Mouse (Mus musculus) right cerebral cortex, postnatal 10 days (tissue): ENCODE data around the gene Slc26a8.
"Not testable (repeated sequence)": the region's sequence is repeated elsewhere in the genome, so short reads cannot be mapped to it uniquely, and the experiment has no call there.

Experiments used
- DNase-seq, 2 experiments: peaks; one replicate each; pipeline ENCODE4 v3.0.0; 2021; ENCODE audit warnings: low spot score in 2 of 2

Slc26a8 gene

GRCm38 (mm10) chr17:28689586-28690283 is at the start of gene Slc26a8:
Slc26a8 (minus strand) TSS chr17:28690233.
- DNase-seq = peak in 1 of 2 experiments; percentile 52

GRCm38 (mm10) chr17:28739244-28739643 is 49.2 kb upstream of the Slc26a8 start:
- no peak for DNase-seq

- no peak for DNase-seq
Measured at GRCm38 (mm10) chr17:28737973-28738372, 47.9 kb upstream of the Slc26a8 start.

GRCm38 (mm10) chr17:28736486-28736885 is 46.5 kb upstream of the Slc26a8 start:
- DNase-seq = no peak

DNA sequence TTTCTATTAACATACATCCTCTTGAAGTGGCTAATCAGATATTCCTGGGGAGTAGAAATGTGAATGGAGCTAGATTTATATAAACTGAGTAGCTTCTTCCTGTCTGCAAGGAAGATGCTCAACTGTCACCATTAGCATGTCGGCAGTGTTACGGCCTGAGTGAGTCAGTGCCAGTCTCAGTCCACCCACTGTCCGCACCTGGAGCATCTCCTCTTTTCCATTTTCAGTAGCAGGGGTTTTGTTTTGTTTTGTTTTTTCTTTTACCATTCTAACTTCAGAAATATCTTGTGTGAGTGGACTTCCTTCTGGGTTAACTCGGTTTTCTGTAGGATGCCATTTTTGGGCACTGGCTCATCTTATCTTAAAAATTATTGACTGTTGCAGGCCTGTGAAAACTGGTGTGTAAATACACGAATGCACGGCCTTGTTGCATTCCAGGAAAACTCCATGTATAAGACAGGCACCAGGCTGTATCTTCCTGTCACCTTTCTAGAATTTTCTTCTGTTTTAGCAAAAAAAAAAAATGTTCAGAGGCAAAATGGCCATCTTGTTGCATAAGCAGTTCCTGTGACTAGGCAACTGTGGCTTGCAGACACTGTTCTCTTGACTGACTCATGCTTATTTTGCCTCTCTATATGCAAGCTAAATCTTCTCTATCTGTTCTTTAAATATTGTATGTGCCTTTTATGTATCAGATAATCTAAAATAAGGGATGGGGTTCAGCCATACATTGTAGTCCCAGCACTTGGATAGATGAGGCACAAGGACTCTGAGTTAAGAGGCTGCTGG is 45.5 kb upstream of the Slc26a8 start:
- DNase-seq = no peak

DNA sequence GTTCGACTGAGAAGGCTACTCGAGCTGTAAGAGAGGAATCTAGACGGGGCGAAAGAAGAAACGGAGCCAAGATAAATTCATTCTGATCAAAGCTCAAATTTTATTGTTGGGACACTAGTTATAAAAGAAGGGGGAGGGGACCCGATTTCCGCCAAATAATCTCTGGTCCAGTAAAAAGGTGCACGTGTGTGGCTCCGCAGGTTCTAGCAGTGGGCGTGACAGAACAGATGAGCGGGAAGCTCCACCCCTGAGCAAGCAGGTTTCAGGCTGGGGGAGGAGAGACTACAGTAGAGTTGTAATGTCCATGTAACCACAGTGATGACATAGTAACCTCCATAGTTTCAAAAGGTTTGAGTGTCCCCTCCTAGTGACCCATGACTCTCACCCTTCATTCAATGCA is 37.5 kb upstream of the Slc26a8 start:
- DNase-seq = not testable (repeated sequence)

DNA sequence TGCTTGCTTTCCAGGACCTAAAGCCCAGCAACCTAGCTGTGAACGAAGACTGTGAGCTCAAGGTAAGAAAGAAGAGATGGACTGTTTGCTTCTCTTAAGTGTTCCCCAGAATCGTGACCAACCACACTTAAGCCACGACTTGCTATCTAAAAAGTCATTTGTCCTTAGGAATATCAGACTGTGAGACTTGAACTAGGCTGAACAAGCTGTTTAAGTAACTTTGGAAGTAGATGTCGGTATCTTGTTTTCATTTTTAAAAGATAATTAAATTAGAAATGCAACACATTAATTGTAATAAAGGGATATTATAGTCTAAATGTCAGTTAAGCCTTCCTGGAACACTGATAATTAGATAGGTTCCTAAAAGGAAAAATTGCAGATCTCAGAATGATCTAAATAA is 35.8 kb upstream of the Slc26a8 start, which contains the start of gene AC170998.1:
TSS of gene AC170998.1 (plus strand) at position 301 of the 400 bp plus-strand sequence.
- DNase-seq = no peak

GRCm38 (mm10) chr17:28717535-28717934 is 27.5 kb upstream of the Slc26a8 start:
- no peak for DNase-seq

GRCm38 (mm10) chr17:28715832-28716548 is 26.0 kb upstream of the Slc26a8 start:
- DNase-seq = no peak

- DNase-seq = no peak
Measured at GRCm38 (mm10) chr17:28714006-28714405, 24.0 kb upstream of the Slc26a8 start.

DNA sequence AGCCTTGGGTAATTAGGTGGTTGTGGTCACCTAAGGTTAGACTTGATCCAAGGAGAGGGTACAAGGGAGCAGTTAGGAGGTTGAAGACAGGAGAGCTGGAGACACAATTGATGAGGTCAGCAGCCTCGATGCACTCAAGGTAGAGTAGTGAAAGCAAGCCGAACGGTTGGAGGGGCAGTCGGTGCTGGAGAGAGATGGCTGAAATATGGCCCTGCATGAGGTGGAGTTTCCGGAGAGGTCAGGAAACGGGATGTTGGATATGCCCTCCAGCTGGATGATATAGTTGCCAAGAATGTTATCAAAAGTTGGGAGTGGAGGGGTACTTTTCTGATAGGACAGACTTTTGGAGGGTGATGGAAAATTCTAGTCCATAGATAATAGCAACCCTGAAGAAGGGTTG is 22.3 kb upstream of the Slc26a8 start:
- no peak for DNase-seq

- DNase-seq = no peak
Measured at GRCm38 (mm10) chr17:28711237-28711636, 21.2 kb upstream of the Slc26a8 start.

- no peak for DNase-seq
Measured at GRCm38 (mm10) chr17:28710291-28710688, 20.3 kb upstream of the Slc26a8 start.

GRCm38 (mm10) chr17:28709552-28710290 is 19.7 kb upstream of the Slc26a8 start:
- DNase-seq = no peak

DNA sequence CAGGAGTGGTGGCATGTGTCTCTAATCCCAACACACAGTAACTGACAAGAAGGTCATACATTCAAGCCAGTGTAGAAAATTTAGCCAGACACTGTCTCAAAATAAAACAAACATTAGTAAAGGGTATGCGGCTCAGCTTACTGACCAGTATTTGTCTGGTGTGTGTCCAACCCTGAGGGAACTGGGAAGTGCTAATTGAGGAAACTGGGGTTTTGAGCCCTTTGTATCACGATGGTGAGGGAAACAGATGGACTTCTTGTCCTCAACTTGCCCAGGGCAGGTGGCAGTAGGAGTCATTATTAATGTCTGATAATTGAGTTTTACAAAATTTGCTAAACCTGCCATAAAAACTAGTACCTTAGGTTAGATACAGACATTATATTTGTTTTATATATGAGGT is 19.0 kb upstream of the Slc26a8 start:
- DNase-seq = no peak

DNA sequence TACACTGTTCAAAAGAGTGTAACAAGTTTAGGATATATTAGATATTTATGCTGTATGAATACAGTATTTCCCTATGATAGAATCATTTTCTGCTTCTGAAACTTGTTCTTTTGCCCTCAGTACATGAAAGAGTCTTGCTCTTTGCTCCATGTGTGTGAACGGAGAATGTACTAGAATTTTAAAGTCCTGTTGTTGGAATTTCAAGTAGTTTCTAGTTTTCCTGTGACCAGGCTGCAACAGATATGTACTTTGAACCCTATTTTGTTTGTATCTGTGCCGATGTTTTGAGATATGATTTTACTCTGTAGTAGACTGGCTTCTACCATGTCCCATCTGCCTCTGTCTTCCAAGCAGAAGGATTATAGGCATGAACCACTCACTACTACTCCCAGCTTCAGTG is 17.8 kb upstream of the Slc26a8 start:
- DNase-seq = no peak

- DNase-seq = no peak
Measured at GRCm38 (mm10) chr17:28707136-28707627, 17.1 kb upstream of the Slc26a8 start.

DNA sequence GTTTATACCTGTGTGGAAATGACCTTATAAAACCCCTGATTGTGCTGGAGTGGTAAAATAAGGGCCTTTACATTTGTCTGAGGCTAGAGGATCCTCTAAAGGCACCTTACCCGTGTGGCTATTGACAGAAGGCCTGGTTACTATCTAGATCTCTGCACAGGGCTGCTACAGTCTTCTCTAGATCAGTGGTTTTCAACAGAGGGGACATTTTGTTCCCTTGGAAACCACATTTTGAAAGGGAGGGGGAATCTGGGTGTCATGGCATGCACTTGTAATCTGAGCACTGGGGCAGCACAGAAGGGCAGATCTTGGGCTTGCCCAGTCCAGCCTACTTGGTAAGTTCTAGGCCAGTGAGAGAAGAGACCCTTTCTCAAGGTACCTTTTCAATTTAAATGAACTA is 16.7 kb upstream of the Slc26a8 start:
- no peak for DNase-seq

DNA sequence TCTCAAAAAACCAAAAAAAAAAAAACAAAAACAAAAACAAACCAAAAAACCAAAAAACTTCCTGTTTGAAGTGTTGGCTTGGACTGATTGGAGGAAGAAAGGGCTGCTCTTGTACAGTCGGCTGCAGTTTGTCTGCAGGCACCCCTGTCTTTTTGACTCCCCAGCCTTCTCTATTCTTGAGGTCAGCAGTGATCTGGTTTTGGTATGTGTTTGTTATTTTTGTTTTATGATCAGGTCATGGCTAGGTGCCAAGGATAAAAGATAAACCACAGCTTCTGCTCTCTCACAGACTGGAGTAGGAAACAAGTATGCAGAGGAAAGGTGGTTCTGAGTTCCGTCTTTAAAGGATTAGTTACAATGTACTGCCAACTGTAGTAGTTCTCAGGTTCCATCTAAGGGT is 12.6 kb upstream of the Slc26a8 start:
- DNase-seq = no peak

DNA sequence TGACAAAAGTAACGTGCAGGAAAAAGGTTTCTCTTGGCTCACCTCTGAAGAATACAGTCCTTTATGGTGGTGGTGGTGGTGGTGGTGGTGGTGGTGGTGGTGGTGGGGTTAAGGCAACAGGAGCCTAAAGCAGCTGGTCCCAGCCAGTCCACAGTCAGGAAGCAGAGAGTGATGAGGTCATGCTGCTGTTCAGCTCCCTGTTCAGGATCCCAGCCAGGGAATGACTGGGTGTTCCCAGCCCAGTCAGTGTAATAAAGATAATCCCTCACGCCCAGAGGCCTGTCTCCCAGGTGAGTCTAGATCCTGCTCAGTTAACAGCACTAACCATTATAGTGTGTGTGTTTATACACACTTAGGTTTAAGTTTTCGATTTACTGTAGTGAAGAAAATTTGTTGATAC is 11.7 kb upstream of the Slc26a8 start:
- DNase-seq = no peak

DNA sequence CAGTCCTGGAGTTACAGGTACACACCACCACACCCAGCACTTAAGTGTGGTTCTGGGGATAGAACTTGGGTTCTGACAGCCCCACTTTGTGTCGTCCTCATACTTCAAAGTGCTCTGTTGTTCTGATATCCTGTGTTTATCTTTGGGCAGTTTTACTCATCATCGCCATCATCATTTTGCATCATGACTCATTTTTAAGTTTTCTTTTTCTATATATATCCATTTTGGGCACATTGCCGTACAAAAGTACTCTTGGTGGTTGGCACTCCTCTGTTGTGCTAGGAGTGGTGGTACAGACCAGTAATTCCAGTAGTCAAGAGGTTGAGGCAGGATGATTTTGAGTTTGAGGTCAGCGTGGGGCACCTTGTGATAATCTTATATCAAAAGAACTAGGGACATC is 11.1 kb upstream of the Slc26a8 start:
- no peak for DNase-seq

- DNase-seq = no peak
Measured at GRCm38 (mm10) chr17:28699789-28700188, 9.8 kb upstream of the Slc26a8 start.
